Mouse (Mus musculus): Measurements from ENCODE around the gene Maob. TPM values are rescaled to one million over a fixed set of nuclear protein-coding genes. Genes with fewer than 3 reads are reported as not detected.

Maob gene
- 1 to 10 TPM; 6.4 to 9.7 TPM for total RNA-seq (2021)
- long read RNA-seq, experiment 1, transcript Maob-201 (15 exons, 2,411 nt) = major isoform, 8 of 10 reads
- long read RNA-seq, experiment 1, partial matches to known transcripts = 1 of 10 reads
- long read RNA-seq, experiment 1, other reads (novel, unspliced or antisense) = 1 of 10 reads
- long read RNA-seq, experiment 2, transcript Maob-201 (15 exons, 2,411 nt) = major isoform, 10 of 12 reads
- long read RNA-seq, experiment 2, partial matches to known transcripts = 1 of 12 reads
- long read RNA-seq, experiment 2, other reads (novel, unspliced or antisense) = 1 of 12 reads

DNA sequence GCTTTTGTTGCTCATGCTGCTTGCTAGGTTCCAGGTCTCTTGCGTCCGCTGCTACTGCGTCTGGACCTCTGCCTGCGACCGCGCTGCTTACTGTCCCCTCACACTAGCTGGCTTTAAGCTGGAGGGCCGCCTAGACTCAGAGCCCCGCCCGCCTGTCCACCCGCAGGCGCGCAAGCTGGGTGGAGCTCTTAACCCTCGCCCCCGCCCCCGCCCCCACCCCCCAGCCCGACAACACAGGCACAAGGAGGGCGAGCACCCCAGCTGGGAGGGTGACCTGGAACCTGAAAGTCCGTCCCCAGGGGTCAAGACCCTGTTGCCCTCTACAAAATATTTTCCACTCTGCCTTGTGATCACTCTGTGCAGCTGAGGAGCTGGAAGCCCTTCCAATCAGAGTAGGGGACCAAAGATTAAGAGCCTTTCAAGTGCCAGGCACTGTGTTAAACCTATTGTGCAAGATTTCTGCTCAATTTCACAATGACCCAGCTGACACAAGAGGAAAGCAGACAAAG is at the start of gene Maob:
Maob (minus strand) TSS at position 106 of the 509 bp plus-strand sequence.
- peak within 1 kb of the TSS; percentile 53; the same call in 1 of the 2 replicates for H3K27ac ChIP-seq
- intact Hi-C loops (cut with DNase I) = loop anchor here (10.0 kb wide), 1 partner anchor 203 kb away; the partner anchor contains the start of gene Maoa
- peak; percentile 70 for DNase-seq
- H3K4me3 ChIP-seq = peak within 1 kb of the TSS; percentile 67
- TF ChIP-seq CTCF (IDR thresholded peaks at IDR 0.05) = no peak

- intact Hi-C loops (cut with DNase I) = loop anchor here (2.0 kb wide), 1 partner anchor 411 kb away; no protein-coding TSS in a partner anchor
- peak; percentile 62 for TF ChIP-seq CTCF (IDR thresholded peaks at IDR 0.05)
- DNase-seq = no peak
- Histone ChIP-seq H3K27ac (no peak overlapping the region), H3K4me3 (no peak overlapping the region)
Observed at GRCm38 (mm10) chrX:16860244-16860643, 43.1 kb upstream of the Maob start.

GRCm38 (mm10) chrX:16846034-16846433 is 28.9 kb upstream of the Maob start:
- Histone ChIP-seq H3K27ac (no peak overlapping the region), H3K4me3 (no peak overlapping the region)
- intact Hi-C loops (cut with DNase I) = loop anchor here (10.0 kb wide), 1 partner anchor 131 kb away; no protein-coding TSS in a partner anchor
- DNase-seq = no peak
- TF ChIP-seq CTCF (IDR thresholded peaks at IDR 0.05) = no peak

DNA sequence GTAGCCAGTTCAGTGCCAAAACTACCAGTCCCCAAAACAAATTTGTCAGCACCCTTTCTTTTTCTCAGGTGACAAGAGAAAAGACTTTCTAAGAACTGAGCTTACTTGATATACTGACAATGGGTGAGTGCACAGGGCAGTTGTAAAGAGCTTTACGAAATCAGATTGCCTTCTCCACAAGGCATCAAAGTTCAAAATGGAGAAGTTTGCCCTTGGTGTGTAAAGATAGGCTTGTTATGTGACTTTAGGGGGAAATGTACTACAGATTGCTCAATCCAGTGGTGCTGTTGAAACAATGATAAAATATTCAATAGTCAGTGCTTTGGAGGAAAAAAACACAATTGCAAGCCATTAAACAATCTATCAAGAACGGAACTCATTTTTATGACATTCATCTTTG is 24.3 kb upstream of the Maob start:
- Histone ChIP-seq H3K27ac (no peak overlapping the region), H3K4me3 (no peak overlapping the region)
- intact Hi-C loops (cut with DNase I) = loop anchor here (10.0 kb wide), 1 partner anchor 127 kb away; no protein-coding TSS in a partner anchor
- no peak for TF ChIP-seq CTCF (IDR thresholded peaks at IDR 0.05)
- no peak for DNase-seq

DNA sequence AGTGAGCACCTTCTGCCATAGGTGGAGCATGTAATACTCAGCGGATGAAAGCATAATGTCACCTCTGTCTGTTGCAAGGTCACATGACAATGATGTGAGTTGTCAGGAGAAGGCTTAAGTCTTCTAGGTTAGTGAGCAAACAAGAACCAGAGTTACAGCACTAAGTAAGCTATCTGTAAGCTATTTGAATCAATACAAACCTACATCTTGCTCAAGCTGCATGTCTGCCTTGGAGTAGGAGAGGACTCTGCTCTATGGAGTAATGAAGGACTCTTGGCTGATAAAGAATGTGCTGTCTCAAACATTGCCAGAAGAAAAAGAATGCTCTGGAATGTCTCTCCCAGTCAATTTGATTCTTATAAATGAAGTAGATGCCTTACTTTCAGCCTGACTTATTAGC is 20.1 kb upstream of the Maob start:
- intact Hi-C loops (cut with DNase I) = no loop called here
- no peak for DNase-seq
- H3K27ac ChIP-seq = no peak overlapping the region
- TF ChIP-seq CTCF (IDR thresholded peaks at IDR 0.05) = no peak
- H3K4me3 ChIP-seq = no peak overlapping the region

GRCm38 (mm10) chrX:16836488-16837082 is 19.4 kb upstream of the Maob start:
- H3K27ac ChIP-seq = no peak overlapping the region
- no peak for DNase-seq

DNA sequence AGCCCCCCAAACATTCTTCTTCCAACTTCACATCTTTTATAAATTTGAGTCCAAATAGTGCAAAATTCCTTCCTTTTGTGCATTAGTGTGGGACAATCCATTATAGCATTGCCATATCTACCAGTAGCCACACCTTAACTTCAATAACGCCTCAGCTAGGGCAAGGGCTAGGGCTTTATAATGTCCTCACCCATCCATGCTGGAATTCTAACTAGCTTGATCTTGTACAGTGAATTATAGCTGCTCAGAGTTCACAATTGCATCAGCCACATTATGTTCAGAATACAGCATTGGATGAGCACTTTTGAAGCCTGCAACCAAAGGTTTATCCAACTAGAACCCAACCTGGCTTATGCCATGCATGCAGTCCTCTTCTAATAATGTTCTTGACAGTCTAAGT is 8.9 kb upstream of the Maob start:
- DNase-seq = no peak
- intact Hi-C loops (cut with DNase I) = no loop called here
- Histone ChIP-seq H3K4me3 (no peak overlapping the region), H3K27ac (no peak overlapping the region)
- no peak for TF ChIP-seq CTCF (IDR thresholded peaks at IDR 0.05)

More at GRCm38 (mm10) chrX:16836488-16837082, 19.4 kb upstream of the Maob start:
- intact Hi-C loops (cut with DNase I) = no loop called here
- no peak for TF ChIP-seq CTCF (IDR thresholded peaks at IDR 0.05)
- H3K4me3 ChIP-seq = no peak overlapping the region

DNA sequence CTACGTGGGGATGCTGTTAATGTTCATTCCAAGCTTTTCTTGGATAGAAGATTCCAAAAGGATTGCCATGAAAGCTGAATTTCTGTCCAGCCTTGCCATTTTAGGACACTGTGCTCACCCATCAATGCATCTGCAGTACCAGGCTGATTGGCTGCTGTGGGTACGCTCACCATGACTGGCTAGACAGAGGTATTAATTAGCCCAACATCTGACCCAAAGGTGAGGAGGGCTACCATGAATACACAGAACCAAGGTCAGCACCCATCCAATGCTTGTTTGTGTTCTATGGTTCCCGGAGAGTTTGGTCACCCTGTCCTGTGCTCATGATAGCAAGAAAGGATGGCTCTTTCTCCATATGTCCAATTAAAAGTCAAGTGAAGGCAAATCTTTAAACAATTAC is 1.2 kb downstream of the Maob start:
- Histone ChIP-seq H3K27ac (no peak overlapping the region), H3K4me3 (no peak overlapping the region)
- DNase-seq = no peak
- intact Hi-C loops (cut with DNase I) = loop anchor here (10.0 kb wide), 1 partner anchor 201 kb away; the partner anchor contains the start of gene Maoa
- TF ChIP-seq CTCF (IDR thresholded peaks at IDR 0.05) = no peak

DNA sequence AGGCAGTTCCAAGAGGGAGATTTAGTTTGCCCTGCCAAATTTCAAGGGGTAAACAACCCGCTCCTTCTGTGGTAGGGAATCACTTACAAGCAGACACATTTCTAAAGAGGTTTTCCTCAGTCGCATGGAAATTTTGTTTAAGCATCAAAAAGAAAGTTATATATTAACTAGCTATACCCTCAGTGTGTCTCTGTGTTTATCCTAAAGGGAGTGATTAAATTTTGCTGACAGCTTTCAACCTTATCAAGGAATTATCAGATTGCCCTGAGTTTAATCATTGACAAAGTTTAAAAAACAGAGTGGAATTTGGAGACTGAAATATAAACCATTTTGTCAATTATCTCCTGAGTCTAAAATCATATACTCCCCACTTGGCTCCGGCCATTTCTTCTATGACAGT is 5.1 kb downstream of the Maob start:
- Histone ChIP-seq H3K4me3 (no peak overlapping the region), H3K27ac (0 out of 2 replicates have a peak overlapping the region, but pooled peaks have one; percentile 40)
- intact Hi-C loops (cut with DNase I) = loop anchor here (10.0 kb wide), 1 partner anchor 197 kb away; the partner anchor contains the start of gene Maoa
- no peak for DNase-seq
- TF ChIP-seq CTCF (IDR thresholded peaks at IDR 0.05) = no peak

DNA sequence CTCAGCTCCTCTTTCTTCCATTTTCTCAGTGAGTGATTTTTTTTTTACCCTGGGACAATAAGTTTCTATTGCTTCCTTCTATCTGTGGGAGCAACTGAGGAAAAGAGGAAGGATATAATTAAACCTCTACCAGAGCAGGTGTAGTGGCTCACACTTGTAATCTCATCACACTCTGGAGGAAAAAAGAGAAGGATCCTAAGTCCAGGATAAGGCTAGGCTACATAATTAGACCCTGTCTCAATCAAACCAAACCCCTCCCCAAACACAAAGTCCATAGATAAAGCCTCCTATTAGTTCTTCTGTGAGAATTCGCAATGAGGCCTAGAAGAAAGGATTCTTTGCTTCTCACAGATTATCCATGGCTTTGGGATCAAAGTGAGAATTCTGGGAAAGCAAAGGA is 49.7 kb downstream of the Maob start:
- TF ChIP-seq CTCF (IDR thresholded peaks at IDR 0.05) = no peak
- H3K4me3 ChIP-seq = no peak overlapping the region
- H3K27ac ChIP-seq = no peak overlapping the region
- intact Hi-C loops (cut with DNase I) = no loop called here
- no peak for DNase-seq

DNA sequence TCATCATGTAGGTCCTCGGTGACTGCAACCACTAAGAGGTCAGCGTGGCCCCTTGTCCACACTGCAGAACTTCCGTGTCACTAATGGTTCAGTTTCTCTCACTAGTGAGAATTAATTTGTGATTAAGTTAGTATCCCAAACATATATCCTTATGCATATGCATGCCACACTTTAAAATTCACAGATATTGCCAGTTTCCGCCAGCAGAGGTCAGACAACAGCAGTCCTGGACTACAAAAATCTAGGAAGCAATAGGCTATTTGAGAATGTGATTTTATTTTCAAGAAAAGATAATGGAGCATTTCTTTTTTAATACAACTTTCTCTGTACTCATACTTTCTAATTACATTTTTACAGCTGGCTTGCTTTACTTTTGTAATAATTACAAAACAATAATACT is 51.0 kb downstream of the Maob start:
- peak; percentile 38 for TF ChIP-seq CTCF (IDR thresholded peaks at IDR 0.05)
- H3K4me3 ChIP-seq = no peak overlapping the region
- DNase-seq = no peak
- intact Hi-C loops (cut with DNase I) = no loop called here
- no peak overlapping the region for H3K27ac ChIP-seq

- TF ChIP-seq CTCF (IDR thresholded peaks at IDR 0.05) = no peak
- Histone ChIP-seq H3K27ac (no peak overlapping the region), H3K4me3 (no peak overlapping the region)
- intact Hi-C loops (cut with DNase I) = no loop called here
- no peak for DNase-seq
Observed at GRCm38 (mm10) chrX:16761430-16761829, 55.7 kb downstream of the Maob start.

GRCm38 (mm10) chrX:16754761-16755160 is 62.4 kb downstream of the Maob start:
- H3K4me3 ChIP-seq = no peak overlapping the region
- intact Hi-C loops (cut with DNase I) = no loop called here
- no peak for TF ChIP-seq CTCF (IDR thresholded peaks at IDR 0.05)
- DNase-seq = no peak
- H3K27ac ChIP-seq = no peak overlapping the region
